Mouse (Mus musculus): ENCODE data around the gene 1500011B03Rik. TPM values are rescaled to one million over a fixed set of nuclear protein-coding genes. Genes with fewer than 3 reads are reported as not detected.
"Not testable (repeated sequence)": the region's sequence is repeated elsewhere in the genome, so short reads cannot be mapped to it uniquely, and the experiment has no call there.

The 1500011B03Rik gene
- total RNA-seq (2021): 10 to 100 TPM; 18.2 to 18.9 TPM
- long read RNA-seq, experiment 1, transcript 1500011B03Rik-205 (2 exons, 947 nt): major isoform, 6 of 13 reads
- long read RNA-seq, experiment 1, partial matches to known transcripts: 1 of 13 reads
- long read RNA-seq, experiment 1, other reads (novel, unspliced or antisense): 0 of 13 reads
- long read RNA-seq, experiment 2, partial matches to known transcripts: 1 of 8 reads
- long read RNA-seq, experiment 2, other reads (novel, unspliced or antisense): 0 of 8 reads

- DNase-seq: peak; percentile 74
These were observed at the start of gene 1500011B03Rik for GRCm38 (mm10) chr5:114822796-114823688. Gene 1500011B03Rik (minus strand): TSS chr5:114823468.

GRCm38 (mm10) chr5:114865279-114865678, 42.0 kb upstream of the 1500011B03Rik start:
- no peak for DNase-seq

GRCm38 (mm10) chr5:114864813-114865212, 41.5 kb upstream of the 1500011B03Rik start:
- no peak for DNase-seq

GRCm38 (mm10) chr5:114861730-114862129, 38.5 kb upstream of the 1500011B03Rik start:
- no peak for DNase-seq

GRCm38 (mm10) chr5:114859253-114859652, 36.0 kb upstream of the 1500011B03Rik start:
- DNase-seq: peak; percentile 76

DNA sequence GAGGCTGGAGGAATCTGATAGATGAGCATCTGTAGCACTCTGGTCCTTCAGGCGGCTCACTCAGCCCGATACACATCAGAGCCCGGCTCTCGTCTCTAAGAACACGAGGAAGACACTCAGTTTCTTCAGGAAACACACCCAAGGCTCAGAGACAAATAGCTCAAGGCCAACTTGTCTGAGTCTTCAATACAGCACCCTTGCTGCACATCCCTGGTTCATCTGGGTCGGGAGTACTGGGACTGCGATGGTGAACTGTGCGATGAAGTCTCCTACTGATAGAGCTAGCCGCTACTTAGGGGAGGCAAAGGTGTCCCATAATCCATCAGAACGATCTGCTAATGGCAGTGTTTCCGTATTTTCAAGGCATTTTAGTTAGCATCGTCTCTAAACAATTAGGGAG, 35.3 kb upstream of the 1500011B03Rik start, which contains the start of gene Gm9936:
TSS of gene Gm9936 (minus strand) at position 101 of the 400 bp plus-strand sequence.
- no peak for DNase-seq

DNA sequence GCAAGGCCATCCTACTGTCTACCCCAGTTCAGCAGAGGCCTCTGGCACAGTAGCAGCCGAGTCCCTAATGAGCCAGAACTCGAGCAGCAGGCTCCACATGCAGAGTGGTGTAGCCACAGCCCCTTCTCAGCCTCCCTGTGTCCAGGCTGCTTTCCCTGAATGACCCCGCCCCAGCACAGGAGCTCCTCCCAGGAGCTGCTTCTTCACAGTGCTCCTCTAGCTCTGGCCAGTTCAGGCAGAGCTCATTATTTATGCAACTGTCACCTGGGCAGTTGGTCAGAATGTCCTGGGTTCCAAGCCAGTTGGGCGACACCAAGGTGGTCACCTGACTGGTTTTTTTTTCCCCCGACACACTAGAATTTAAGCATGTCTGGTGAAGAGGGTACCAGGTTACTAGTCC, 30.1 kb upstream of the 1500011B03Rik start, which contains the start of gene 4930519G04Rik:
TSS of gene 4930519G04Rik (plus strand) at position 301 of the 400 bp plus-strand sequence.
- DNase-seq: not testable (repeated sequence)

GRCm38 (mm10) chr5:114851565-114852236, 28.4 kb upstream of the 1500011B03Rik start:
- no peak for DNase-seq

DNA sequence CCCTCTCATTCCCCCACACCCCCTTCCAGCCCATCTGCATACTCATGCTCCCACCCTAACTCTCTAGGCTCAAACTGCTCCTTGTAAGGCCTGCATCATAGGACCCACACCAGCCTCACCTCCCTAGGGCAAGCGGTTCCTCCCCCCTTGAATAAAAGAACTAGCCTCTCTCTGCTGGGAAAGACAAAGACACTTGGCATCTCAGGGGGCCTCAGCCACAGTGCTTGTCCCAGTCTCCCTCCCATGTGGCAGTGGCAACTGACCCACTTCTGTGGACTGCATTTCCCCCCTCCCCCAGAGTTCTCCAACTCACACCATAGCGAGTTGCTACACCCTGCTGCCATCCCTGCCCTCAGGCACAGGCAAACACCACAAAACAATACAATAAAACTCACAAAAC, 21.1 kb upstream of the 1500011B03Rik start:
- DNase-seq: not testable (repeated sequence)

- no peak for DNase-seq
These were observed 19.4 kb upstream of the 1500011B03Rik start for GRCm38 (mm10) chr5:114842674-114843073.

DNA sequence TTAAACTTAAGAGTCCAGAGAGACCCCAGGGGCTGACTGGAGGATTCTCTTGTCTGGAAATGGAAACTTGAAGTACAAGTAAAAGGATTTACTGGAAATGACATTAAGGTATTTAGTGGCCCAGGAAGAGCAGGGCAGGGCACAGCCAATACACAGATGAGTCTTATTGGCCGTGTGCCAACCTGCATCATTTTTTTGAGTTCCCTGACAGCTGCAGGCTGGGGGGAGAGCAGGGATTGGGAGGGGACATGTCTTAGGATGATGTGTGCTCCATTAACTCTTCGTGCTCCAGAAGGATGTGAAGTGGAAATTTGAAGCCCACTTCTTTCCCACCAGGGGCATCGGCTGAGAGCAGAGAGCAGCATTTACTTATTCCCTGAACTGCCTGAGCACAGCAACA, 18.9 kb upstream of the 1500011B03Rik start:
- not testable (repeated sequence) for DNase-seq

DNA sequence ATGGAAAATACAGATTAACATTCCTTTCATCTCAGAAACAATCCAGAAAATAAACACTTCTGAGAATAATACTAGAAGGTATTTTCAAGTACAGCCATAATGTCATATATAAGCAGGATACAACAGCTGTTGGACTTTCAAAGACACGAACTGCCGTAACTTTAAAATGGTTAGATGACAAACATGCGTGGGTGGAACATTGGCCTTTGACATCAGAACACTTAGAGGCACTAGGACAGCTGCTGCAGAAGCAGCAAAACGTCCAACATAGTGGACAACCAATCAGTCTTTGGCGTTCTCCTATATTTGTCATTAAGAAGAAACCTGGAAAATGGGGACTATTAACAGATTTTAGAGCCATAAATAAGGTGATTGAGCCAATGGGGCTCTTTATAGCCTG, 17.2 kb upstream of the 1500011B03Rik start:
- DNase-seq: not testable (repeated sequence)

DNA sequence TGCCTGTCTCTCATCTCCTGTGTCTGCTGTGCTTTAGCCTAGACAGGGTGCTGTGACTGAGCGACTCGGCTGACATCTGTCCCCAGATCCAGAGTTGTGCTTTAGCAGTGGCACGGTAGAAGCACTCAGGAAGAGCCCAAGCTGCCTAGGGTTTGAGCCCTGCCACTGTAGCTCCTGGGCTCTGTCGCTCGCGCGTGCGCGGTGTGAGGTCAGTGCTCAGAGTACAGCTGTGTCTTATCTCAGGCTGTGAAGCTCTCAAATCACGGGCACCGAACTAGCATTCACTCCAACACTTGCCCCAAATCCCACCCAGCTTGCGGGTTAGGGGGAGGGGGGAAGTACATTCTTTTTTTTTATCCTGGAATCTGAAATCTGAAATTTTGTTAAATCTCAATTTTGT, 13.6 kb upstream of the 1500011B03Rik start:
- DNase-seq: no peak

- DNase-seq: no peak
These were observed 6.5 kb upstream of the 1500011B03Rik start for GRCm38 (mm10) chr5:114829740-114830139.

GRCm38 (mm10) chr5:114827427-114827826, 4.2 kb upstream of the 1500011B03Rik start:
- no peak for DNase-seq

DNA sequence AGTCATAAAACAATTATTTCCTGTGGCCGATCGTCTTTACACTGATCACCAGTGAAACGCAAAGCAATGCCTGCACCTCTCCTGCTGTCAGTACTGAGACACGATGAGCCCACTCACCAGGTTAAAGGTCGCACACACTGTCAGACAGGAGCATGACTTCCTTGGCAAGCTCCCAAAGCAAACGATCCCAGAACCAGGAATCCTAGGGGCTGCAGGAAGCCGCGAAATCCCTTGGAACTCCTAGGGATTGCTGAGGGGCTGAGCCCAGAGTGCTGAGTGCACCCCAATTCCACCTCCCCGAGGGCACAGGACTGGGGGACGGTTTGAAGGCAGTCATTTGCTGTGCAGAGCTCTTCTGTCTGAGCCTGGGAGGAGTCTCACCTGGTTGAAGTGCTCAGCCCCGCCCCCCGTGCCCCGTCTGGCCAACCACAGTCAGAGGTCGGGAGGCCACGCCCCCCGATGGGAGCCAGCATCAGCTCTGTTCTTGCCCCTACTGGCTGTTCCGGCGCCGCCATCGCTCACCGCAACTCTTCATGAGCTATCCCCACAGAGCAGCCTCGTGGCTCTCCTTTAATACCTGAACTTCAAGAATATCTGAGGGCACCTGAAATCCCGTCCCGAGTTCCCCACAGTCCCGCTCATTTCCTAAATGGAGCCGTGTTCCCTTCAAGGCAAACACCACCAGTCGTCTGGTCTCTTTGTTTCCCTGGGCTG, 2.9 kb upstream of the 1500011B03Rik start:
- DNase-seq: peak; percentile 47

- DNase-seq: no peak
These were observed 929 bp upstream of the 1500011B03Rik start for GRCm38 (mm10) chr5:114824197-114824596.

DNA sequence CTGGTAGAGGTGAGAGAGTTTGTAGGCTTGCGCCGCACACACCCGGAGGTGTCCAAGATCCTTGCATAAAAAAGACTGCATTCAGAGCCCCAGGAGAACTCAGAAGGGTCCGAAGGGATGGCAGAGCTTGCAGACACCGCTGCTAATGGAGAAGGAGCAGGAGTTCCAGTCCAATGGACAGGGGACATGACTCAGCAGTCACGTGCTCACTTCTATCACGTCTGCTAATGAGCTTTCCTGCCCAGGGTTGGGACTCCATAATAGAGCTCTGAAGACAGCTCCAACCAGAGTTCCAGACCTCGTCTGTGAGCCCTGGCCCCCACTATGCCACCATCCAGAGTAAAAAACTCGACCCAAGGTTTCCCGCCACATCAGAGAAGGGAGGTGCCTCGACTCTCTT, 5.1 kb downstream of the 1500011B03Rik start:
- no peak for DNase-seq

DNA sequence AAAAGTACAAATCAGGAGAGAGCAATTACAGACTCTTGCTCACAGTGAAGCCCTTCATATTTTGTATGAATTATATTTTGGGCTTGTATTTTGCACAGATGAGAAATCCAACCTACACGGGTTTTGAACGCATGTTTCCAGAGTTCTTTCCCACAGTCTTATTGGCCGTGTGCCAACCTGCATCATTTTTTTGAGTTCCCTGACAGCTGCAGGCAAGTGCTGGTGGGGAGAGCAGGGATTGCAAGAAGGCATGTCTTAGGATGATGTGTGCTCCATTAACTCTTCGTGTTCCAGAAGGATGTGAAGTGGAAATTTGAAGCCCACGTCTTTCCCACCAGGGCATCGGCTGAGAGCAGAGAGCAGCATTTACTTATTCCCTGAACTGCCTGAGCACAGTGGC, 6.7 kb downstream of the 1500011B03Rik start:
- no peak for DNase-seq

DNA sequence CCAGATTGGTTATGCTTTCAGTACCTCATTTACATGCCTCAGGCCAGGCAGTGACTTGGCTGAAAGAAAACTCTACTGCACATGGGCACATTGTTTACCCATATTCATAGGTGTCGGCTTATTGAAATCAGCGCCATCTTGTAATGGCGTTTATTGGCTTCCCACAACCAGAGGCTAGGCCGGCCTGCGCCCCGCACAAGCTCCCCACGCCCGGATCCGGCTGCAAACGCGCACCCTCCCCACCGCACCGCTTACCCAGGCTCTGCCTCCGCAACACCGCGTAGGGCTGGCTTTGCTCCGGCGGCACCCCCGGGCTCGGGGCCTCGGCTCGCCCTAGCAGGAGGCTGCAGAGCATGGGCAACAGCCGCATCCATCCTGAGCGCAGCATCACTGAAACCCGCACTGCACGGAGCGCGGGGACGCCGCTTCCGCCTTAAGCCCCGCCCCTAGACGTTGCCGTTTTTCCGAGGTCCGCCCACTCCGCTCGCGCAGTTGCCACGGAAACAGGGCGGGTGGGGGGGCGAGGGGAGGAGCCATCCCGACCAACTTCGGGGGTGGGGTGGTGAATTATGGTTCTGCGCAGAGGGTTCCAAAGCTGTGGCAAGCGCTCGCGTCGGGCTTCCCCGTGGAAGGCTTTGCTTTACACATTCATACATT, 9.6 kb downstream of the 1500011B03Rik start:
- peak; percentile 86 for DNase-seq

GRCm38 (mm10) chr5:114809826-114810225, 13.4 kb downstream of the 1500011B03Rik start:
- DNase-seq: no peak
